Mouse (Mus musculus) heart, embryonic 11.5 days (tissue): ENCODE results near the gene Pdk1. TPM values are rescaled to one million over a fixed set of nuclear protein-coding genes. Genes with fewer than 3 reads are reported as not detected.
"Not testable (repeated sequence)": the region's sequence is repeated elsewhere in the genome, so short reads cannot be mapped to it uniquely, and the experiment has no call there.

ENCODE experiments used
- ATAC-seq: fragments of 200-750 bp; cut with Nextera tagmentation; replicated peaks from 2 replicates; pipeline ENCODE4 v1.8.0; 2017; ENCODE audit warnings: moderate library complexity; ENCODE audit not compliant: insufficient number of reproducible peaks, low FRiP score, low TSS enrichment
- H3K27ac ChIP-seq: fragments of 300-500 bp; sonication (generic); 2 replicates; pipeline ENCODE4 v1.5.1; 2014; ENCODE audit warnings: mild to moderate bottlenecking, low read depth, low read length
- H3K27me3 ChIP-seq: fragments of 300-500 bp; sonication (generic); 2 replicates; pipeline ENCODE4 v1.6.1; 2014; ENCODE audit warnings: mild to moderate bottlenecking, low read length, mixed read lengths; ENCODE audit not compliant: control insufficient read depth, insufficient read depth
- H3K36me3 ChIP-seq: fragments of 300-500 bp; sonication (generic); 2 replicates; pipeline ENCODE4 v1.6.1; 2014; ENCODE audit warnings: mild to moderate bottlenecking, low read length, moderate library complexity, mixed read lengths; ENCODE audit not compliant: control insufficient read depth, insufficient read depth
- H3K4me1 ChIP-seq: fragments of 300-500 bp; sonication (generic); 2 replicates; pipeline ENCODE4 v1.6.1; 2014; ENCODE audit warnings: low read length; ENCODE audit not compliant: control insufficient read depth, insufficient read depth
- H3K4me2 ChIP-seq: fragments of 300-500 bp; sonication (generic); 2 replicates; pipeline ENCODE4 v1.6.1; 2014; ENCODE audit warnings: mild to moderate bottlenecking, moderate library complexity
- H3K4me3 ChIP-seq: fragments of 300-500 bp; sonication (generic); 2 replicates; pipeline ENCODE4 v1.5.1; 2014; ENCODE audit warnings: low read depth, low read length
- H3K9ac ChIP-seq: fragments of 300-500 bp; sonication (generic); 2 replicates; pipeline ENCODE4 v1.6.1; 2014; ENCODE audit warnings: mild to moderate bottlenecking, low read depth, low read length, moderate library complexity
- H3K9me3 ChIP-seq: fragments of 300-500 bp; sonication (generic); replicated peaks from 2 replicates; pipeline ENCODE4 v1.6.1; 2016; ENCODE audit warnings: low read length; ENCODE audit not compliant: control insufficient read depth
- WGBS: fragments of 180-500 bp; shearing (Covaris S2); extraction: QIAGEN DNeasy Blood & Tissue Kit; methylation state at CpG from one replicate; pipeline ENCODE4 v1.1.7; 2014; ENCODE audit not compliant: insufficient replicate concordance; 5-methylcytosine and 5-hydroxymethylcytosine counted together
- polyA plus RNA-seq: library from polyadenylated mRNA; unstranded; fragments of >200 nt; fragmentation: Nextera tagmentation; extraction: Ambion mirVana; gene quantifications from 2 replicates; pipeline ENCODE4 v1.2.1, GENCODE M21; 2014

Pdk1 gene
- polyA plus RNA-seq, 1 experiment from 2014 or later, result 104 TPM

DNA sequence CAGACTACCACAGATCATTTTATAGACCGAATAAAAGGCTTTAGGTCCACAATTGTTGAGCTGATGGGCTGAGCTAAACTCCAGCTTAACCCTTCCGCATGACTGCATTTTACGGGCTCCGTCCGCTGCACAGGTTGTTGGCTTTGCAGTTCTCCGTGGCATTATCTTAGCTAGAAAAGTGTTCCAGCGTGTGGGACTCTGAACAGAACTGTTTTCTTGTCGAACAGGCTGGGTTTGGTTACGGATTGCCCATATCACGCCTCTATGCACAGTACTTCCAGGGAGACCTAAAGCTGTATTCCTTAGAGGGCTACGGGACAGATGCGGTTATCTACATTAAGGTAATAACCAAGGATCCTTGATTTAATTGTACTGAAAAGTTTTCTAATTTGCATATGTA is 24.4 kb downstream of the Pdk1 start:
- Histone ChIP-seq H3K9me3 (no peaks in the 10 kb centered on the region), H3K4me1 (no peaks in the 10 kb centered on the region; the same call in 1 of the 2 replicates), H3K27ac (no peak overlapping the region), H3K9ac (no peak overlapping the region), H3K4me2 (no peak overlapping the region), H3K36me3 (peaks cover 12% of the 10 kb centered on the region), H3K27me3 (no peaks in the 10 kb centered on the region), H3K4me3 (no peak overlapping the region)
- WGBS, result 92% methylated on average over 12 of the region's 12 CpGs
- no peak for ATAC-seq

DNA sequence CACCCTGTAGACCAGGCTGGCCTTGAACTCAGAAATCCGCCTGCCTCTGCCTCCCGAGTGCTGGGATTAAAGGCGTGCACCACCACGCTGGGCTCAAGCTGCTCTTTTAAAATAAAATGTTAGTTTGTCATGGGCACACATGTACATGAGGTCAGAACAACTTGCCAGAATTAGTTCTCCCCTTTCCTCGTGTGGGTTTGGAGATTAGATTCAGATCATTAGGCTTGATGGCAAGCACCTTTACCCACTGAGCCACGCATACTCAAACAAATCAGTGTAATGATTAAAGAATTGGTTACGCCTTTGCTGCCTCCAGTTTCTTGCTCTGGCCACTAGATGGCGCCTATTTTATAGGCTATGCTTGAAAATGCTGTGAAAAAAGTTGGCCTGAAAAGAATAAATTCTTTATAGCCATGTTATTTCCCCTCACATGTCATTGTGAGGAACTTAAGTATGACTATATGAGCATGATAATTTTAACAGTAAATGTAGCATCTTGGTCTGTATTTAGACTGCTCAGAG is 25.4 kb downstream of the Pdk1 start:
- WGBS, result 54% methylated on average over 8 of the region's 8 CpGs
- H3K4me3 ChIP-seq, result no peak overlapping the region
- no peak for ATAC-seq
- H3K9ac ChIP-seq, result no peak overlapping the region
- H3K4me2 ChIP-seq, result no peak overlapping the region
- H3K27ac ChIP-seq, result no peak overlapping the region
- no peaks in the 10 kb centered on the region for H3K9me3 ChIP-seq
- H3K4me1 ChIP-seq, result no peaks in the 10 kb centered on the region; the same call in 1 of the 2 replicates
- peaks cover 4% of the 10 kb centered on the region for H3K36me3 ChIP-seq
- H3K27me3 ChIP-seq, result no peaks in the 10 kb centered on the region

DNA sequence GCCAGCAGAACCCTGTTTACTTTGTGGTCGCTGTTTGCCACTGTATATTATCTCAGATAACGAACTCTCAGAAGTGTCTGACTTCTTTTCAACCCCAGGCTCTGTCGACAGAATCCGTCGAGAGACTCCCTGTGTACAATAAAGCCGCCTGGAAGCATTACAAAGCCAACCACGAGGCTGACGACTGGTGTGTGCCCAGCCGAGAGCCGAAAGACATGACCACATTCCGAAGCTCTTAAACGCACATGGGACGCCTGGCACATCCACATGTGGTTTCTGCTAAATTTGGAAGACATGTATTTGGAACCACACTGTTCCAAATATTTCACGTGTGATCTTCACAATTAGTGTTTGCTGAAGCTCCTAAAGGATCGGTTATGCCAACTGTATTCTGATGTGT is 26.9 kb downstream of the Pdk1 start:
- WGBS, result 58% methylated on average over 15 of the region's 15 CpGs
- H3K4me3 ChIP-seq, result no peak overlapping the region
- H3K27me3 ChIP-seq, result no peaks in the 10 kb centered on the region
- peaks cover under 1% of the 10 kb centered on the region; the same call in 1 of the 2 replicates for H3K36me3 ChIP-seq
- no peaks in the 10 kb centered on the region for H3K9me3 ChIP-seq
- no peak overlapping the region for H3K4me2 ChIP-seq
- no peak overlapping the region for H3K9ac ChIP-seq
- ATAC-seq, result no peak
- H3K4me1 ChIP-seq, result no peaks in the 10 kb centered on the region; the same call in 1 of the 2 replicates
- H3K27ac ChIP-seq, result no peak overlapping the region

DNA sequence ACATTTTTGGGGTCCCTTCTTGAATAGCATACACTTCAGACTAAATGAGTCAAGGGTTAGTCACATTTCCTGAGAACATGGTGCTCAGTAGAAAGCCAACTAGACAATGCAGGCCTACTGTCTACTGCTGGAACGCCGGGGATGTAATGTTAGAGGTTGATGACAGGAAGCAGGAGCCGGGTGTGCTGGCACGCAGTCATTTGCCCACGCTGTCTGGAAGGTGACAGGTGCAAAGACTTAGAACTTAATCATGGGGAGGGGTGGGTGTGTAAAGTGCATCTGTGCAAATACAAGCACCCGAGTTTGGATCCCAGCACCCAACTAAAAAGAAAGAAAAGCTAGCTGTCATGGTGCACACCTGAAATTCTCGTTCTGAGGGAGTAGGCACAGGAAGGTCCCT is 32.1 kb downstream of the Pdk1 start:
- H3K36me3 ChIP-seq, result no peaks in the 10 kb centered on the region
- no peak overlapping the region for H3K4me2 ChIP-seq
- H3K4me1 ChIP-seq, result no peaks in the 10 kb centered on the region; the same call in 1 of the 2 replicates
- H3K9me3 ChIP-seq, result no peaks in the 10 kb centered on the region
- no peak overlapping the region for H3K9ac ChIP-seq
- 83% methylated on average over 7 of the region's 7 CpGs for WGBS
- H3K27ac ChIP-seq, result no peak overlapping the region
- no peak overlapping the region for H3K4me3 ChIP-seq
- no peak for ATAC-seq
- H3K27me3 ChIP-seq, result no peaks in the 10 kb centered on the region

DNA sequence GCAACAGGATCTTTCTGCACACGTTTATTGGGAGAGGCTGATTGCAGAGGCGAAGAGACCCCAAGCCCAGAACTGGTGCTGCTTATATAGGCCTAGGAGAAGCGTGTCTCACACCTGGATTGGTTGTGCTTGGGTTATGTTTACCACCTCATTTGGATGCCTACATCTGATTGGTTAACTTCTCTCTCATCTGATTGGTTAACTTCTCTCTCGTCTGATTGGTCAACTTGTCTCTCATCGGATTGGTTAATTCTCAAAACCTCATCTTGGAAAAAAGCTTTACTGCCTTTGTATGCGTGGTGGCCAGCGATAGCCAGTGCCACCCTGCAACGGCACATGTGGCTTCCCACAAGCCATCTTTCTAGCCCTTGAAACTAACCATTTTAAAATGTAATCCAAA is 33.3 kb downstream of the Pdk1 start:
- H3K27ac ChIP-seq, ATAC-seq, H3K9me3 ChIP-seq, H3K9ac ChIP-seq, H3K4me1 ChIP-seq, H3K4me2 ChIP-seq, H3K27me3 ChIP-seq, H3K4me3 ChIP-seq, H3K36me3 ChIP-seq: not testable (repeated sequence)
- 91% methylated on average over 8 of the region's 8 CpGs for WGBS

DNA sequence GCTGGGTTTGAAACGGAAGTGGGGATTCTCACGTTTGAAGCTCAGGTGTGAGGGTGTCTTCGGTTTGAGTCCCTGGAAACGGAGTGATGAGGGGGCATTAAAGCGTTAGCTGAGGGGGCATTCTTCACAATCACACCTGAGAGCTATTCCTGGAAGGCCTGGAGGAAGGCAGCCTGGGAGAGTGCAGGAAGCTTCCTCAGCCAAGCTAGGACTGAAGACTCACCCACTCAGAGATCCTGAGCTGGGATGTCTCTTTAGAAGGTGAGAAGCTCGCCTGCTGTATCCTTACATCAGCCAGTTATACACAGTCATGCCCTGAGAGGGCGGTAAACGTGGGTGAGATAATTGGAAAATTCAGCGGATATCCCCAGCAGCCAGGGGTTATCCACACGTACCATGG is 40.9 kb downstream of the Pdk1 start:
- H3K9ac ChIP-seq, result no peak overlapping the region
- H3K36me3 ChIP-seq, result no peaks in the 10 kb centered on the region
- H3K4me3 ChIP-seq, result no peak overlapping the region
- ATAC-seq, result no peak
- 57% methylated on average over 10 of the region's 10 CpGs for WGBS
- H3K4me2 ChIP-seq, result no peak overlapping the region
- no peaks in the 10 kb centered on the region for H3K27me3 ChIP-seq
- no peaks in the 10 kb centered on the region for H3K9me3 ChIP-seq
- H3K27ac ChIP-seq, result no peak overlapping the region
- H3K4me1 ChIP-seq, result no peaks in the 10 kb centered on the region

DNA sequence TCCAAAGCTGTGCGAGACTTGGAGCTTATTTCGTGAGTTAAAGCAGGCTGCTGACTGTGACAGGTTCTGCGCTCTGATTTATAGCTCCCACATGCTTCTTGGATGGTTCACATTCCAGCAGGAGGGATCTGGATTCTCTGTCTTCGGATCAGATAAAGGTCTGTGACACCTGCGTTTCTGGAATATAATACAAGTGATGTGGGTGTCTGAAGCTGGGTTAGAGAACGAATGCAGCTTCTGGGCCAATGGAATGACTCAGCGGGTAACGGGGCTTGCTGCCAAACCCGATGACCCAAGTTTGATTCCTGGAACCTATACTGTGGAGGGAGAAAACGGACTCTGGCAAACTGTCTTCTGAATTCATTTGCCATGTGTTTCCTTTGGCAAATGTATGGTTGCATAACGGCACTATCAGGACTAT is 46.2 kb downstream of the Pdk1 start:
- H3K9ac ChIP-seq, result no peak overlapping the region
- H3K4me2 ChIP-seq, result no peak overlapping the region
- 65% methylated on average over 11 of the region's 11 CpGs for WGBS
- no peak overlapping the region for H3K4me3 ChIP-seq
- H3K27me3 ChIP-seq, result no peaks in the 10 kb centered on the region
- H3K9me3 ChIP-seq, result no peaks in the 10 kb centered on the region
- ATAC-seq, result no peak
- no peak overlapping the region for H3K27ac ChIP-seq
- H3K4me1 ChIP-seq, result no peaks in the 10 kb centered on the region
- no peaks in the 10 kb centered on the region for H3K36me3 ChIP-seq

DNA sequence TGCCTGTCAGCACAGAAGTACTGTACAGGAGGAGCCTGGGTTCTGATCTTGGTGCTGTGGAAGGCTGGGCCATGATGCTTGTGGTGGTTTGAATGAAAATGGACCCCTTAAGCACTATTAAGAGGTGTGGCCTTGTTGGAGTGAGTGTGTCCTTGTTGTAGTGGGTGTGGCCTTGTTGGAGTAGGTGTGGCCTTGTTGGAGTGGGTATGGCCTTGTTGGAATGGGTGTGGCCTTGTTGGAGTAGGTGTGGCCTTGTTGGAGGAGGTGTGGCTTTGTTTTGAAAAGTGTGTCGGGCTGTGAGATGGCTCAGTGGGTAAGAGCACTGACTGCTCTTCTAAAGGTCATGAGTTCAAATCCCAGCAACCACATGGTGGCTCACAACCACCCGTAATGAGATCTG is 51.9 kb downstream of the Pdk1 start:
- ATAC-seq, H3K4me3 ChIP-seq, H3K36me3 ChIP-seq, H3K27me3 ChIP-seq, H3K27ac ChIP-seq, H3K4me1 ChIP-seq, H3K9me3 ChIP-seq, H3K9ac ChIP-seq, H3K4me2 ChIP-seq: not testable (repeated sequence)
- 83% methylated on average over 1 of the region's 2 CpGs for WGBS

DNA sequence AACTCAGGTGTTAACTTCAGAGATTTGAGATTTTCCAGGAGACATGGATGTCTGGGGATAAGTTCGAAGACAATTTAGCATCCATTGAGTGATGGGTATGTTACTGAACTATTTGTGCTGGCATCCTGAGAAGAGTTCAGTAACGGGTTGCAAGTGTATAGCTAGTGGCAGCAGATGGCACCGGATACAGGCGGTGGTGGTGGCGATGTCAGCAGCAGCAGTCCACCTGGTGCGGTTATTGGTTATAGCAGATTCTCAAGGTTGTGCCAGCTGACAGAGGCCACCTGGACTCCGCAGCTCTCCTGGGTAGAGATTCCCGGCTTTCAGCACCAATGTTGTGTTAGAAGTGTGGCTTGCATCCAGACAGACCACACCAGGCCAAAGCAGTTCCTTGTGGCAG is 61.0 kb downstream of the Pdk1 start:
- no peak overlapping the region for H3K9ac ChIP-seq
- H3K4me2 ChIP-seq, result no peak overlapping the region
- no peaks in the 10 kb centered on the region for H3K27me3 ChIP-seq
- H3K4me1 ChIP-seq, result peaks cover 3% of the 10 kb centered on the region; the same call in 1 of the 2 replicates
- H3K9me3 ChIP-seq, result no peaks in the 10 kb centered on the region
- H3K36me3 ChIP-seq, result no peaks in the 10 kb centered on the region
- H3K27ac ChIP-seq, result no peak overlapping the region
- WGBS, result 87% methylated on average over 8 of the region's 8 CpGs
- no peak for ATAC-seq
- H3K4me3 ChIP-seq, result no peak overlapping the region
